Mouse (Mus musculus): ENCODE measurements around the gene Zfand3. TPM values are rescaled to one million over a fixed set of nuclear protein-coding genes. Genes with fewer than 3 reads are reported as not detected.

Gene Zfand3
- total RNA-seq, 2 experiments from 2014 or later = 145 to 165 TPM

Other genes with a start within 250 kb of the Zfand3 start
- gene Mdga1, start 34.6 kb upstream of the Zfand3 start, total RNA-seq (2021) = 1 to 10 TPM in 1 of 2 experiments, under 1 TPM in 1; 0.63 to 1.4 TPM

Measured in adrenal gland, postnatal 36 days (tissue).